Mouse (Mus musculus) left cerebral cortex, postnatal 36 days (tissue): ENCODE measurements around the gene Slc22a15. TPM values are rescaled to one million over a fixed set of nuclear protein-coding genes. Genes with fewer than 3 reads are reported as not detected.

ENCODE experiments used
- DNase-seq, 2 experiments: peaks; one replicate each; pipeline ENCODE4 v3.0.0; 2021 to 2022; ENCODE audit warnings: low spot score in 2 of 2, mixed read lengths in 1 of 2
- intact Hi-C: fragments of 180-260 bp; cut with DNase I; formaldehyde crosslinking; loops from one replicate; pipeline ENCODE4 v1.15.1; 2025
- total RNA-seq, 2 experiments: library from RNA; stranded (reverse); gene quantifications; 2 replicates each; pipeline ENCODE4 v1.2.3; 2021

The Slc22a15 gene
- total RNA-seq: 1 to 10 TPM; 7.4 to 9.1 TPM

DNA sequence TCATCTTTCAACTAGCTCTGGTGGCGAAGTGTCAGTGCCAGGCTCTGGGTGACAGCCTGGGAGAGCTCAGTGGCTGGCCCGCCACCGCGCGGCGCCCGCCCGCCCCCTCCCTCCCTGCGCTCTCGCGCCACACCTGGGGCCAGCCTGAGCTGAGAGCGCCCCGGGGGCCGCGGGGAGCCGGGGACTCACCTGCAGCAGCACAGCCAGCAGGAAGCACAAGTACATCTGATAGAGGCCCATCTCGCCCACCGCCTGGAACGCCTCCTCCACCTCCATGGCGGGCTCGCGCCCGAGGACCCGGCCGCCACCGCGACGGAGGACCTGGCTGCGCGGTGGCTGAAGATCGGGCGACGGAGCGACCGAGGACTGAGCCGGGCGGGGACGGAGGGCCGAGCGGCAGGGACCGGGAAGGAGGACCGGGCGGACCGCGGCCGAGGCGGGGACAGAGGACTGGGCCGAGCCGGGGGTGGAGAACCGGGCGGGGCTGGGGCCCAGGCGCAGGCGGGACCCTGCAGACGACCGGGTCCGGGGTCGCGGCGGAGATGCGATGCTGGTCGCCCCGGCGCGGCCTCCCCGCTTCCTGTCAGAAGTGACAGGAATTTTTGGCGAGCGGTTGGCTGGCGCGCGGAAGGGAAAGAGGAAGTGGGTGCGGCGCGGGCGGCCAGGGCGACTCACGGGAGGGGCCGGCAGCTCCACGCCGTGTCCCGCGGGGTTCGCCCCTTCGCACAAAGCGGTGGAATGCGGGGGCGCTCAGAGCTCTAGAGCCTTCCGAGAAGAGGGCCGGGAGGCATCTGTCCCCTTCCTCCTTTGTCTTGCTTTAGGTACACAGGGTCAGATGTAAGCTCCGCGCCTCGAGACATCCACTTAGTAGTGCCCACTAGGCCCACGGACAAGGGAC is at the start of gene Slc22a15:
Gene Slc22a15, minus strand, starts transcription at position 611 of the 898 bp plus-strand sequence.
- intact Hi-C loops: no loop called here
- peak; percentile 59 to 64 for DNase-seq

DNA sequence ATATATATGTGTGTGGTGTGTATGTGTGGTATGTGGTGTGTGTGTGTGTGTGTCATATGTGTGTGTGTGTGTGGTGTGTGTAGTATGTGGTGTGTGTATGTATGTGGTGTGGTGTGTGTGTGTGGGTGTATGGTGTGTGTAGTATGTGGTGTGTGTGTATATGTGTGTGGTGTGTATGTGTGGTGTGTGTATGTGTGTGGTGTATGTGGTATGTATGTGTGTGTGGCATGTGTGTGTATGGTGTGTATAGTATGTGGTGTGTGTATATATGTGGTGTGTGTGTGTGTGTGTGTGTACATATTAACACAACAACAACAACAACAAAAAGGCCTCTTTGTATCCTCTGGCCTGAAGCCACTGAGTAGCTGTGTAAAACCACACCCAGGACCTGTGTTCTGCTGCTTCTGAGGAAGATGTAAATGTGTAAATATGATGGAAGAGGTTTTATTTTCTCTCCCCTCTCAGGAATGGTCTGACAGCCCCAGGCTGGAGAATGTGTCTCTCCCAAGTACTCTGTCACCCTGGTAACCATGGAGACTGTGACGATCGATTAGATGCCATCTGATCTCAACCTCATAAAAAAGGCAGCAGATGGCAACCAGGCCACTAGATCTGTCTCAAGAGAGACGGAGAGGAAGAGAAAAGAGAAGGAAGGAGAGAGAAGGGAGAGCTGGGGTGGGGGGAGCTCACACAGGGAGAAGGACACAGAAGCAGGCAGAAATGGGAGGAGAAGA is 42.7 kb upstream of the Slc22a15 start:
- intact Hi-C loops: no loop called here
- DNase-seq: no peak

DNA sequence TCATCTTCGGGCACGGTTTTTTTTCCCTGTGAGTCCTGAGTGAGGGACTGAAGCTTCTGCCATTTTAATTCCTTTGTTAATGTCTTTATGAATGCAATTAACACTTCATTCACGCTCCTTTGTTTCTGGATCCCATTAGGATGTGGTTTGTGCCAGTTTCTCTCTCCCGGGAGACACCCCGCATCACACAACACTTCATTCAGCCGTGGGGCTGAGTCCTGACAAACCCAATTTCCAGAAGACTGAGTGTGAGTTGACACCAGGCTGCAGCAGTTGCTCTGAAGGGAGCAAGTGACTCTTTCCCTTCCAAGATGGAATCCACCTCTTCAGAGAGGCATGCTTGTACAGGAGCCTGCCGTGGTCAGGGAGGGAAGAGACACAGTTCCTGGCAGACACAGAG is 40.1 kb upstream of the Slc22a15 start:
- intact Hi-C loops: no loop called here
- no peak for DNase-seq

DNA sequence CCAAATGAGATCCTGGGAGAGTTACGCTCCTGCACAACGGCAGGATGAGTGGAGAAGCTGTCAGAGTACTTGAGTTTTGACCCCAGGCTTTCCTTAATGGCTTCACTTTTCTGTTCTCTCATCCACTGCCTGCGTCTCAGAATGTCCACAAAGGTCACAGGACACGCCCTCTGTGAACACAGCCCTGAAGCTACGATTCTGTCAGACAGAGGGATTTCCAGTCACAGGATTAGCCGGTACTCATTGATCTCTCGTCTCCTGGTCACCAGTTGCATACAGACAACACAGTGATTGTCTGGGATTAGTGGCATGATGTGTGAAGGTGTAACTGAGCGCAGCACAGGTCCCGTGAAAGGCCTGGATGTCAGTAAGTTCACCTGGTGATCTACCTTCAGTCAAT is 39.2 kb upstream of the Slc22a15 start:
- intact Hi-C loops: no loop called here
- DNase-seq: no peak

DNA sequence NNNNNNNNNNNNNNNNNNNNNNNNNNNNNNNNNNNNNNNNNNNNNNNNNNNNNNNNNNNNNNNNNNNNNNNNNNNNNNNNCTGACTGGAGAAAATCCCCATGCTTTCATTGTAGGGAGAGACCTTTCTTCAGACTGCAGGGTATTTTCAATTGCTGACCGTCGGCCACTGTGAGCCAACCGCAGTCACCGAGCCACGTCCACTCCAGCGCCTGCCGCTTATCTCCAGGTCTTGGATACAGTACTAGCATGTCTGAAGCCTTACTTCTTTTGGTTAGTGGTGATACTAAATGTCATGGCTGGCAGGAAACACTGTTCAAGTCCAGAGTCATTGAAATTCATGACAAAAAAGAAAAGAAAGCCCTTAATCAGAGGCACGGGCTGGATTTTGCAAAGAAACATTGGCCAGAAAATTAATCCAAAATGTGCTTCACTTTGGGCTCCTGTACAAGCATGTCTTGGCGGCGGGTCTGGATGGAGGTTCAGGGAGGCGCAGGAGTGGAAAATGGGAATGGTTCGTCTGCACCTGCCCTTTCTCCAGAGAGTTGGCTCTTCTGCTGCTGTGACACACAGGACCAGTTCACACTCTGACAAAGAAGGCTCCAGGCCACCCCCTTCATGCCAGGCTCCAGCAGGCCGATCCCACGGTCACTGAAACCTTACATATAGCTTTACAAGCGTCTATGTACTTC is 37.0 kb upstream of the Slc22a15 start:
- DNase-seq: no peak
- intact Hi-C loops: no loop called here

DNA sequence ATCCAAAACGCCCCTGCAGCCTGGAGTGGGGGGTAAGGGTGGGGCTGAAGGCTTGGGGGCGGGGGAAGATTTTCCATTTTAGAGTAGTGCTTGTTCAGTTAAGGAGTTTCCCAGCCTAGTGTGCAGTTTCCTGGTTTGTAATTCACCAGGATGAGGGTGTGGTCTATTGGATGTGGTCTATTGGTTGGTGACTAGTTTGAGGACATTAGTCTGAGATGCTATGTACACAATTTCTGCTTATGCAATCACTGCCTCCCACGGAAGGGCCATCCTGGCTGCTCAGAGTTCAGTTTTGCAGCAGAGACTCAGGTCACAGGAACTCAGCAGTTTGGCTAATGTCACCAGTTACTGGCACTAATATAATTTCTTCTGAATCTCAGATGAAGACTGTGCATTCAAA is 33.8 kb upstream of the Slc22a15 start:
- intact Hi-C loops: no loop called here

DNA sequence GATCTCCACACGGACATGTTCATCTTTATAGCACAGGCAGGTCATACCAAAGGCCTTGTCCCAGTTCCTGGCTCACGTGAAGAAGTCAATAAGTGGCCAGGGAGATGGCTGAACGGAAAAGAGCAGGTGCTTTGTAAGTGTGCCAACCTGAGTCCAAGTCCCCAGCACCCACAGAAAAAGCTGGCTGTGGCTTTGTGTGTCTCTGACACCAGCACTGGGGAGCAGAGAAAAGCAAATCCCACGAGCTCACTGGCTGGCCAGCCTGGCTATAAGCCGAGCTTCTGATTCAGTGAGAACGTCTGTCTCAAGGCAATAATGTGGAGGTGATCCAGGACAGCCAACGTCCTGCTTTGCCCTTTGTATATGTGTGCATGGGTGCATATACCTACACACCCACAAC is 29.3 kb upstream of the Slc22a15 start:
- DNase-seq: no peak
- intact Hi-C loops: no loop called here

More for the DNA sequence above, 33.8 kb upstream of the Slc22a15 start:
- DNase-seq: no peak

DNA sequence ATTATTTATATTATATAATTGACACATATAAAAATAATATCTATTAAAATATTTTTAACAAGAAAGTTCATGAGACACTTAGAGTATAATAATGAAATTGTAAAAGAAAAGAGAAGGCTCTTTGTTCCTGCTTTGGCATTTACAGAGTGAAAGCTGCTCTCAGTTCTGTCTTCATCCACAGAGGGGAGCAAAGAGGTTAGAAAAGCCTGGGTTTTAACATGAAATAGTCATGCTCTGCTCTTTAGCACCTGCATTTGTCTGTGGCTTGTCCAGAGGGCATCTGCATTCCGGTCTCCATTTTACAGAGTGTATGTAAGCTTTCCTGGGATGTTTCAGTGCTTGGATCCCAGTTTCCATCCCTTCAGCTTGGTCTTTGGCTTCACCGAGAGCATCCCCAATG is 28.3 kb upstream of the Slc22a15 start:
- no peak for DNase-seq
- intact Hi-C loops: no loop called here

DNA sequence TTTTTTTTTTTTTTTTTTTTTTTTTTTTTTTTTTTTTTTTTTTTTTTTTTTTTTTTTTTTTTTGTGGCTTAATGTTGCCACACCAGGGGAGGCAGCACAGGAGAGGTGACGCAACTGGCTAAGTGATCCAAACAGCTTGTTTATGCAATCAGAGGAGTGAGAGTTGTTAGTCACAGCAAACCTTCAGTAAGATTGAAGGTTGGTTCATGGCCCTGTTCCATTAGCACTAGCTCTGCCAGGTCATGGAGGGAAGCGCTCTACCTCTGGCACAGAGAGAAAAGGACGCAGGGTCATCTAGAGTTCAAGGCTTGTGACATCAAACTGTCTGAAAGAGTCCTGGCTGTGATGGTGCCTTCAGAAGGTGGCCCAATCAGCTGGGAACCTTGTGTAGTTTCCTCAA is 24.3 kb upstream of the Slc22a15 start:
- intact Hi-C loops: no loop called here
- DNase-seq: no peak

DNA sequence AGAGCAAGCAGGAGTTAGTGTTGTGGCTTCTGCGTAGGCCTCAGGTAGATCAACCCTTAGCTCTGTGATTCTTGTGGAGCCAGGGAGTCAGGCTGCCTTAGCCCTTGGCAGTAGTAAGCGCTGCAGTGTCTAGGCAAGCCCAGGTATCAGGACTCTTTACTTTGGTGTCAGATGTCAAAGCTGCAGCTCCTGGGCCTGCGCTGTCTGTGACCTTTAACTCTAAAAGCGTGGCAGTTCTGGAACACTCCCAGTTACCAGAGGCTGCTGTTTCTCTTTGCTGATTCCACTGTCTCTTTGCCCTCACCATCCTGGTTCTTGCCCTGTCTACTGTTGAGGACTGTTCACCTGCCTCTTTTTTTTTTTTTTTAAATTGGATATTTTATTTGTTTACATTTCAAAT is 23.0 kb upstream of the Slc22a15 start:
- no peak for DNase-seq
- intact Hi-C loops: no loop called here

DNA sequence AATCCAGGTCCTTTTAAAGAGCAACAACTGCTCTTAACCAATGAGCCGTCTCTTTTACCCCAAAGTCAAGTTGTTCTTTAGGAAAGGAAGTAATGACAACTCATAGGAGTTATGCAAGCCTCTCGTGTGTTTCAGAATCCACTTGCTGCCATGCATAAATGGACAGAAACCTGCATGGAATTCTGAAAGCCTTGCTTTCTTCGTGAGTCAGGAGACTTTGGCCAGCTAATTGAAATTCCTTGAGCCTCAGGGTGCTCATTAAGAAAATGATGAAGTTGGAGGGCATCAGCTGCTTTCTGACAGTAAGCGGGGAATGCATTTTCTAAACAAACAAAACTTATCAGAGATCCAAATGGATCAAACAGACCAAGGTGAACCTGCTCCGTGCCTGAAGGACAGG is 21.0 kb upstream of the Slc22a15 start:
- intact Hi-C loops: no loop called here
- no peak for DNase-seq

DNA sequence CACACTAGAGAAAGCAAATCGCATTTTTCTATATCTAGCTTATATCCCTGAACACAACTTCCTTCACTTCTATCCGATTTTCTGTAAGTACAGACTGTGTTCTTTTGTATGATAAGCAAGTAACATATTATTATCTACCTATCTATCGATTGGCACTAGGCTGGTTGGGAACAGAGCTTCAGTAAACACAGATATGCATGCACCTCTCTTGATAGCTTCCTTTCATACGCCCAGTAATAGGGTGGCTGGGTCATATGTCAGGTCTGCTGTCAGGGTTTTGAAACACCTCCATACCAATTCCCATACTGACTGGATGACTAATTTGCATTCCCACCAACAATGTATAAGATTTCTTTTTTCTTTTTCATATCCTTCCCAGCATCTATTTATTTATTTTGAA is 16.2 kb upstream of the Slc22a15 start:
- intact Hi-C loops: no loop called here
- DNase-seq: no peak

DNA sequence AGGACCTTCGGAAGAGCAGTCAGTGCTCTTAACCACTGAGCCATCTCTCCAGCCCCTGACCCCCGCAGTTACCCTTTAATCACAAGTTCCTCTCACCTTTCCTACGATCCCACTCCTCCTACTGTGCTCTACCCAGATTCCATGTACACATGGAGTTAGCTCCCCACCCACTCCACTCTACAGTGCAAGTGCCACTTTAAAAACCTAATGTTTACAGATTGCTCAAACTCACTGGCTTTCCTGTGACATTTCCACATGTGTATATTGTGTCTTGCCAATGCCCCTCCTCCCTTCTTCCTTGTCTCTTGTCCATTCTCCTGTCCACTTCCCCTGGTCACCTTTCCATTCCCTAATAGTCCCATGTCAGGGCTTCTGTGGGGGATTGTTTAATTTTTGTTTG is 15.6 kb upstream of the Slc22a15 start:
- DNase-seq: no peak
- intact Hi-C loops: no loop called here

DNA sequence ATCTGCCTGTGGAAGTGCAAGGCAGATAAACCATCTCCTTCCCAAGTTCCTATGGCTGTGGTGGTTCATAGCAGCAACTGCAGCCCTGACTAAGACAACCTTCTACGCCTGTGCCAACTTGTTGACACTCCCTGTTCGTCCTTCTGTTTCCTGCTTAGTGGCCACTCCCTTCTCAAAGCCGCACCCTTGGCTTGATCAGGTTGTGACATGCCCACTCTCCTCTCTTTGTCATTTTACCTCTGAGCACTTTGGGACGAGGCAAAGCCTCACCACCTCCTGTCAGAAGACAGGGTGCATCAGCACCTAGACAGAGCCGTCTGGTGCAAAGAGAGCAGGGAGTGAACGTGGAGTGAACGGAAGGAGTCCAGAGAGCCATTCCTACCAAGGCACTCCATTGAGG is 14.9 kb upstream of the Slc22a15 start:
- DNase-seq: no peak
- intact Hi-C loops: no loop called here

DNA sequence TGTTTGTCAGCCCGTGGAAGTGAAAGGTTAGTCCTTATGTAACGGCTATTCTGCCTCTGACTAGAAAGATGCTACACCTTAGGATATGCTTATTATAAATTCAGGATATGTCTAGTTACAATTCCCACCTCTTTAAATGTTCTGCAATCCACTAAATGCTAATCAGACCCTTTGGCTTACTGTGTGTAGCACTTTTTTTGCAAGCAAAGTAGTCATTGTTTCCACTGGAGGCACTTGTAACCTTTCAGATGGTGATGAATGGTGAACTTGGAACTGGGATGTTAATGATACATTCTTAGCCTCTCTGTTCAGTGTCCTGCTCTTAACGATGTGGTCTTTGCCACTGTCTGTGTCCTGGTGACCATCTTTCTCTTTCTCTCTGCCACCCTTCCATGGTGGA is 12.1 kb upstream of the Slc22a15 start:
- no peak for DNase-seq
- intact Hi-C loops: no loop called here

DNA sequence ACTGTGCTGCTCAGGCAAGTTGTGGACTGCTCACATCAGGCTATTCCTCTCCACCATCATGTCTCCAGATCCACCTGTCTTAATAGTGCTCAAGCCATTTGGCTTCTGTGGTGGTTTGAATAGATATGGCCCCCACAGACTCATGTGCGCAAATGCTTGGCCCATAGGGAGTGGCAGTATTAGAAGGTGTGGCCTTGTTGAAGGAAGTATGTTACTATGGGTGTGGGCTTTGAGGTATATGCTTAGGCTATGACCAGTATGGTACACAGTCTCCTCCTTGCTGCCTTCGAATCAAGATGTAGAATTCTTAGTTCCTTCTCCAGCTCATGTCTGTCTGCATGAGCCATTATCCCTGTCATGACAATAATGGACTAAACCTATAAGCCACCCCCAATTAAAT is 9.6 kb upstream of the Slc22a15 start:
- intact Hi-C loops: no loop called here
- DNase-seq: no peak

DNA sequence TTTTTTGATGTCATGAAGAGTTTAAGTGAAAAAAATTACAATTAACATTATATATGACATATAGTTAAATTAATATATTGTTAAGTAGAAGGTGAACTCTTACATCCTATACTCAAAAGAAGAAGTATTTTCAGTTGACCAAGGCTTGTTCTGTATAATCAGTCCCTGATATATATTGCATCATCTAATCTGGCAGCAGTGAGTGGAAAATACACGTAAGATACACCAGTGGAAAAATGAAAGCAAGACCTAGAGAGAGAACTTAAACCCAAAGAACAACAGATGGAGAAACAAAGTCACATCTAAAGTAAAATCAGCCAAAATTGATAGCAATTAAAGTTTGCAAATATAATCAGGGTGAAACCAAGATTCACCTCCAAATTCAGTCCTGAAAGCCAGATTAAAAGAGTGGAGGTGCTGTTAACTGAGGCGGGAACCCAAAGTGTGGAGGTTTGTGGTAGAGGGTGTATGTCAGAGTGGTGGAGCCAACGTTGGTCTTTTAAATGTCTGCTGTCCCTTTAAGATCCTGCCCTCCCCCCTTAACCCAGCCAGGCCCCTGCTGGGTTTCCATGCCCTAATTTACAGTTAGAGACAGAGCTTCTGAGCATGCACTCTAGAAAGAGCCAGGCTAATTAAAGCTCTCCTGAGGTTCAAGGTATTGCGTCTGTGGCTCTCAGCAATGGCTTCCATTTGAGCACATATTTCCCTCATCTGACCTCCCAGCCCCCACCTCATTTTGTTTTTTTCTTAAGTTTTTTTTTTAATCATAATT is 5.0 kb upstream of the Slc22a15 start:
- DNase-seq: no peak
- intact Hi-C loops: no loop called here

DNA sequence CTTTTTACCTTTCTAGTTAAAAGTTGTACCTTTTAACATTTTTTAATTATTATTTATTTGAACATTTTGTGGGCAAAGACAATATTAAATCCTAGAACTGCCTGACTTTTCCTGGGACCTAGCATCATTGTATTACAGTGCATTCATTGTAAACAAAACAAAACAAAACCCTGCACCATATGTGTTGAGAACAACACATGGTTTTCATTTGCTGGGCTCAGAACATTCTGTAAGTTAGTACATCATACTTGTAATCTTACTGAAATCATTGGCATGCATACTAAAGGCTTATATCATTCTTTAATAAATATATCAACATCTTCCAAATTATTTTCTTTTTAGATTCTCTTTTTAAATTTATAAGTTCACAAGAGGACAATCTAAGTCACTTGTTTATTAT is 2.4 kb upstream of the Slc22a15 start:
- intact Hi-C loops: no loop called here
- no peak for DNase-seq

DNA sequence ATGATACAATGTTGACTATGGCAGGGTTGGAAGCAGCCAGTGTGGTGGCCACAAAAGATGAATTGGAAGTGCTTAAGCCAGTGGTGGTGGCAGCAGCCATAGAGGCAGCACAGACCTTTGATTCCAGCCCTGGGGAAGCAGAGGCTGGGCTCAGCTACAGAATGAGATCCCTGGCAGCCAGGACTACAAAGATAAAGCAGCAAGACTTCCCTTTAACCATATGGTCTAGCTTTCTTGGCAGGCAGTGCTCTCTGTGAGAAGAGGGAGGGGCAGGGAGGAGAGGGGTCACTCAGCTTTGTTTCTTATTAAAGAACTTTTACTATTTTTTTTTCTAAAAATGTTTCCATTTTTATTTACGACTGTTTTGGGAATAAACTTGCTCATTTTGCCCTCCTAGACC is 1.4 kb upstream of the Slc22a15 start:
- intact Hi-C loops: no loop called here
- no peak for DNase-seq

DNA sequence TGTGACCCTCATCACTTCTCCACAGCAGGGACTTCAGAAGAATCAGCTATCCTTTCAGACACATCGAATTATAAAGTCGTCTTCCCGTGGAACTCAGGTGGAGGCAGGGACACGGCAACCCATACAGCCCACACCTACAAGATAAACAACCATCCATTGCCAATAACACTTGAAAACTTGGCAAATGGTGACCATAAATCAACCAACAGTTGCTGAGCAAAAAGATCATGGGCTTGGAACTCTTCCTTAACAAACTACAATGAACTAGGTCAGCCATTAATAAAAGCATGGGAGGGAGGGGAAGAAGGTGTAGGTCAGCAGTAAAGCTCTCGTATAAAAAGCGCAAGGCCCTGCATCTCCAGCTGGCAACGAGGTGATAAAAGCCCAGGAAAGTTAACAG is 1.9 kb downstream of the Slc22a15 start:
- DNase-seq: no peak
- intact Hi-C loops: no loop called here
